Mouse (Mus musculus): ENCODE measurements around the gene Enpep.
A peak's percentile ranks its signal among the peaks of the same experiment; 100 is the strongest.

Gene Enpep

GRCm38 (mm10) chr3:129312511-129312910 is 20.0 kb downstream of the Enpep start:
- DNase-seq (ENCODE audit: low spot score) = no peak

DNA sequence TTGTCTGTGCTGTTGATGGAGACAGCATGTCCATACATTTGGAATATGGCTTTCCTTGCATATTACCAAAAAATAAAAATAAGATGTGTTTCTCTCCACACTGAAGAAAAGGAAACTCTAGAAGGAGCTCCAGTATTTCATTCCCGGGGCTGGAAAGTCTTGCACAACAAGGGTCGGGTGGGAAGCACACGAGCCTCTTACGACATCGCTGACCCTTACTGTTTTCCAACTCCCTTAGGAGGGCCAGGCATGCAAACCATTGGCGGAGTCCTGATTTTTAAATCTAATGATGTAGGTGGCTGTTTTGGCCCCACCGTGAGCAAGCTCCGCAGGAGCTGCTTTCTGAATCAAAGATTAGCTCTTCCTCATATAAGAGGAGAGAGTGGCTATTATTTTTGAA is 20.6 kb downstream of the Enpep start:
- DNase-seq (ENCODE audit: low spot score) = no peak

- DNase-seq (ENCODE audit: low spot score) = no peak
Measured at GRCm38 (mm10) chr3:129309926-129310325, 22.6 kb downstream of the Enpep start.

GRCm38 (mm10) chr3:129308876-129309275 is 23.6 kb downstream of the Enpep start:
- DNase-seq (ENCODE audit: low spot score) = no peak

GRCm38 (mm10) chr3:129308102-129308752 is 24.3 kb downstream of the Enpep start:
- DNase-seq (ENCODE audit: low spot score) = peak; percentile 57

DNA sequence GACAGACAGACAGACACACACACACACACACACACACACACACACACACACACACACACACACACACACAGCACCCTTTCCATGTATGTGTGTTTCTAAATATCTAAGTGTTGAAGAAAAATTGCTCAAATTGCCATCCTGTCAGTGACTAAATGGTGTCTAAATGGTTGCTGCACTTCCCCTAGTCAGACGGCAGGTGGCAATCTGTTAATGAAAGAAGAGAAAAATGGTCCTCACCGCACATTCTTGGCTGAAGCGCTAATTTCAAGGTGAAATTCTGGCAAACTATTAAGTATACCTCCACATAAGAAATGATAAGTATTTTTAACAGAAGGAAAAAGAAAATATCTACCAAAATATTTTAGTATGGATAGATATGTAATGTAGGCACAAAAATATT is 28.6 kb downstream of the Enpep start:
- DNase-seq (ENCODE audit: low spot score) = no peak

DNA sequence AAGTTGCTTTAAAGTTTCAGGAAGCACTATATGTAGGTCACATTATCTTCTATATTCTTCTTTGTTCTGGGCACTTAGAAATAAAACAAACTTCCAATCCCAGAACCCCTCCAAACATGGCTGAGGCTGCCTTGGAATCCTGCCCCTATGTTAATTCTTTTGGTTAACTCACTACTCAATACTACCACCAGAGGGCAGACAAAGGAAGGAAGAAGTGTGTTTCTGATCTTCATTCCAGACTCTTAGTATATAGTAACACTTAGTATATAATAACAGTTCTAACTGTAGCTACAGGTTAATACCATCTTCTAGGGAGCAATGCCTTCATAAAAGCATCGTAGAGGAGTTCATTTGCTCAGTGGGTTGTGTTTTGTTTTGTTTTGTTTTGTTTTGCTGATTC is 32.6 kb downstream of the Enpep start:
- no peak for DNase-seq (ENCODE audit: low spot score)

DNA sequence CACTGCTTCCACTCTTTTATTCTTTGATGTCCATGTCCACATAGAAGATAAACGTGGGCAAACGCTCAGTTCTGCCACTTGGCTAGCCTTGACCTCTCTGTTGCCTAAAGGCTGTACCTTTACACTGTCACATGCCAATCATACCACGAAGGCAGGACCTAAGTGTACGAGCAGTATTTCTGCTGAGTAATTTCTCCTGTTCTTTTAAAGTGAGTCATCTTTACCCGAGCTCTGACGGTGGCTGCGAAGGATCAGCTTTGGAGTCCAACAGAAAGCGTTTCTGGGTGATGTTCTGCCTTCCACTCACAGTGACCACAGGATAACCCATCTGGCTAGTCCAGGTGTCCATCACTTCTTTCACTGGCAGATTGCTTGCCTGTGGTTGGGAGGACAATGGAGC is 33.9 kb downstream of the Enpep start:
- no peak for DNase-seq (ENCODE audit: low spot score)

DNA sequence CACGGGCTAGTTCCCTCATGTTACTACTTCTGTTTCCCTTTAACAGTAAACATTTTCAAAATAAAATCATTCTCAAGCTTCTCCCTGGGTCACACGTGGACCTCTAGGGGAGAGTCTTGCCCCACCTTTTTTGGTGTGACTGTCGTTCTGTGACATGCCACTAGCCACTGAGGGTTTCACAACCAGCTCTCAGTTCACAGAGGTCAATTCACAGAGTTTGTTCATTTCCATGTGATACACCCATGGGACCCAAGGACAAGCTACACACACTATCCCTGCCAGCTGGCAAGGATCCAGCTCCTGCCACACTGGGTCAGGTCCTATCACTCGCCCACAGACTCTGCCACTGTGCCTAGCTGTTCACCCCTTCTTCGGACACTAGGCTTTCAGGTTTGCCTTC is 35.5 kb downstream of the Enpep start:
- no peak for DNase-seq (ENCODE audit: low spot score)

DNA sequence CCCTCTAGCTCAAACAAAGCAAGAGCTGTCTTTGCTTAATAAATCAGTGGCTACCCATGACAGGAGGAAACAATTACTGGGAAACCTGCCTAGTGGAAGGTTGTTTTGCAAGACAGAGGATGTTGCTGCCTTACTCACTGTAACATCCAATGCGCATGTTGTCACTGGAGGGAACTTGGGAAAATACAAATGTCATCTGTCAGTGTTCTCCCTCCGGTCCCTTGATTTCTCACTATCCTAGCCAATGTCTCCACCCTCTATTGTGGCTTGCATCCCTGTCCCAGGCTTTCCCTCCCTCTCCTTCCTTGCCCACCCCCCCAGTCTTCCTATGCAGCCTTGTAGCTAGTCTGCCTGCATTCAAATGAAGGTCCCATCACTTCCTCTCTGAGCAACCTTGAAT is 36.6 kb downstream of the Enpep start:
- DNase-seq (ENCODE audit: low spot score) = no peak

DNA sequence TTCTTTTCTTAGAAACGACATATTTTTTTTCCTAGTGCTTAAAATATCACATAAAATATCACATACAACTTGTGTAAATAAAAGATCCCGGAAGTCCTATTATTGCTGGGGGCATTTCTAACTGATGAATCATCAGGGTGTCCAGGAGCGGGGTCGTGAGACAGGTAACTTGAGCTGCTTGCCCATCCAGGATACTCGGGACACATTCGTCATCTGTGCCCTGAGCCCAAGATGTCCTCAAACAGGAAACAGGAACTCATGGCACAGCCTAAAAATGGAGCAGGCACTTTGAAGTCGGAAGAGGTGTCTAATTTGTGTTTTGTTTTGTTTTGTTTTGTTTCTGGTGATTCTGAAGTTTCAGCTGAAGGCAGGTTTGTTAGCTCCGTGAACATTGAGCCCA is 43.0 kb downstream of the Enpep start:
- no peak for DNase-seq (ENCODE audit: low spot score)

DNA sequence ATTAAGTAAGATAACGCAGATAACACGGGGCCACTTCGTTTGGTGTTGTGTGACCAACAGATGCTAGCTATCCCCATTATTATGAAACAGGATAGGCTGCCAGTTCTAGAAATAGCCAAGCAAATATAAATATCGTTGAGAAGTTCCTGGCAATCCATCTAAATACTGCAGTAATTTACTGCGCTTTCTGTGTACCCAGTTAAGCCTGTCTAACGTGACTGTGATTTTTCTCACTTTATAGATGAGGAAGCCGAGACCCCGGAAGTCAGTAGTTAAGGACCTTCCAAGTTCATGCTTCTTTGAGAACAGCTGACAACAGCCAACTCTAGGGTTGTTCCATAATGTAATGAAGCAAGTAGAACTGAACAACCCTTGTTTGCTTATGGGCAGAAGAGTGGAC is 45.4 kb downstream of the Enpep start:
- no peak for DNase-seq (ENCODE audit: low spot score)

DNA sequence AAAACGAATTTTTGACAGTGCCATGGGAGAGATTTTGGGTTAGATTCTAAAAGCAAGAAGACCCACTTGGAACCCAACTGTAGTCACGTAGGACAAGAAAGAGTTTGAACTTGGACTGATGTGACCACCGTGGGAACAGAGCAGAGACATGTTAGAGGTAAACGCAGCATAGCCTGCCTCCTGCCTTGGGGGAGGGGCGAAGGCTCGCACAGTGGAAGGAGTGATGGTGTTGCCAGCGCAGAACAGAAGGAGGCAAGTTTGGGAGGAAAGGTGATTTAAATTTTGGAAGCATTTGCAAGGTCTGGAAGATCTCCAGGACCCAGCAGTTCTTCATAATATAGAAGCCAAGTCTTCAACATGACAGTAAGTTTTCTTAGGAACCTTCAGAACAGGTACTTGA is 46.1 kb downstream of the Enpep start:
- DNase-seq (ENCODE audit: low spot score) = no peak

- no peak for DNase-seq (ENCODE audit: low spot score)
Measured at GRCm38 (mm10) chr3:129284326-129284725, 48.2 kb downstream of the Enpep start.

DNA sequence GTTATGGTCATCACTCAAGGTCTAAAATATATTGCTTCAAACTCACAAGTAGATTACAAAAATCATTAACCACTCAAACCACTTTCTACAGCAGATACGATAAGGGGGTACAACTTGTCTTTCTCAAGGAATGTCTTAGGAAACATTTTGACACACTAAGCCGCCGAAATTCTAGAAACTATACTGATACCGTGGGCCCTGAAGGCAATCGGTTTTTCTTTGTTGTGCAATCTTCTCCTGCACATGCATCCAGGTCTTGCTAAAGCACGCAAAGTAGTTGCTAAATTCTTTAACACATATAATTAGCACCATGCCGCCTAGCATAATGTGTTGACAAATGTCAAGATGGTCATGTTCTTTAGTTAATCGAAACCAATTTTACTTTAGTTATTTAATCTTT is 53.1 kb downstream of the Enpep start:
- no peak for DNase-seq (ENCODE audit: low spot score)

DNA sequence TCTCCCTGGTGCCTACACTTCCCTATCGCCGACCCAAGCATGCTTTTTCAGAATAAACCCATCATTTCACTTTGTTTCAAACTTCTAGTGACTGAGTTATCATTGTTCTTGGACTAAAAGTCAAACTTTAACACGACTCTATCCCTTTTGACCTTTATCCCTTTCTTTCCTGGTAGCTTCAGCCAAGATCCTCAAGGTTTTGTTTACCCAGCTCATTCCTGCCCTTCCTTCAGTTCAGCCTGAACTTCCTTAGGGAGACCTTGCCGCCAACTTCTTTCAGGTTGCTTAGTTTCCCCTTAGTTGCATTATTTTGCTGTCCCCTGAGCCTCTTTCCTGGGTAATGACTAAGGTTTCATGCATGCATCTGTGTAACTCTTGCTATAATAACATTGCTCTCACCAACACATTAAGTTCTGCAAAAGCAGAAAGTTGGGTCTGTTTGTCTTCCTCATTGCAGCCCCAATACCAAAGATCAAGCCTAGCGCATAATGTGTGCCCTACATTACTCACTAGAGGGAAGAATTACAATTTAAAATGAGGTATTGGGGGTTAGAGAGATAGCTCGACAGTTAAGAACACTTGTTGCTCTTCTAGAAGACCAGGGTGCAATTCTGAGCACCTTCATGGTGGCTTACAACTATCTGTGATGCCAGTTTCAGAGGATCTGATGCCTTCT is 59.2 kb downstream of the Enpep start:
- DNase-seq (ENCODE audit: low spot score) = no peak

- DNase-seq (ENCODE audit: low spot score) = no peak
Measured at GRCm38 (mm10) chr3:129270044-129270443, 62.5 kb downstream of the Enpep start.

DNA sequence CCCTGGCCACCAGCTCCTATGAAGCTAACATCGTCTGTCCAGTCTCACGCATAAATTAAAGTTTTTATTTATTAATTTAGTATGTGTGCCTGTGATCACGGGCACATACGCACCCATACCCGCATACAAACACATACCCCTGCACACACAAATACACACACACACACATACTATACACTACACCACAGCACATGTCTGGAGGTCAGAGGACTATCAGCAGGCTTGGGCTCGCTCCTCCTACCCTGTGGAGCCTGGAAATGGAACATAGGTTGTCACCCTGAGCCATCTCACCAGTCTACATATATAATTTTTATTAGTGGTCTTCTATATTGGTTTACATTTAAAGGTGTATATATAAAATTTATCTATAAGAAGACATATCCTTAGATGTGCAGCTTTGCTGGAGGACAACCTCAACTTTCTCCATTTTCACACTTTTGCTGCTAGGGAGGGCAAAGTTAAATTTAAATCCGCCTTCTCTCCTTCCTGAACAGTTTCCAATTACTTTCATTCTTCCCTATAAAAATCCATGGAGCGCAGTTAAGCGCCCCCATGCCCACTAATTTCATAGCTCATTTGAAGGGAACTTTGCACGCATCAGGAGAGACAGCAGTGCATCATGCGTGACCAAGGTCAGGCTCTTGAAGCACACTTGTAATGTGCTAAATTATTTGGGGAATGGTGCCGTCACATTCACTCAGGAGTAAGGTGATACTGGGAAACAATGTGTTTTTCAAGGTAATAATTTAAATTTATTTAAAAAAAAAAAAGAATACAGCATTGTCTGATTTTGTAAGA is 63.4 kb downstream of the Enpep start:
- no peak for DNase-seq (ENCODE audit: low spot score)

- DNase-seq (ENCODE audit: low spot score) = no peak
Measured at GRCm38 (mm10) chr3:129258497-129258896, 74.0 kb downstream of the Enpep start.

DNA sequence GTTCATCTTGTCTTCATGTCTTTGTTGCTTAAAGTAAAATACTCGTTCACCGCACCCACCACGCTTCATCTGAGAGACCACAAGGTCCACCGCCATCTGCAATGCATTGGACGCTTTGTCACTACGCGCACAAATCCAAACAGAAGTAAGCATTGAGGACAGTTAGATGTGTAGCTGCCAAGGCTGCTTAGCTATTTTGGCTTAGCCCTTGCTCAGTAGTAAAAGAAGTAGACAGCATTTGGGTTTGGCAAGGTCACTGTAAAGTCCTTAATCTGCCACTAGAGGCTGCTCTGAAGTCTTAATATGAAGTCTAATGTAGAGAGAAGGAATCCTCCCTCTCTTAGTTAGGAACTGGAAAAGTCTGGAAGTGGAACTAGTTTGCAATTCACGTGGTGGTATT is 75.8 kb downstream of the Enpep start:
- no peak for DNase-seq (ENCODE audit: low spot score)

GRCm38 (mm10) chr3:129256283-129256682 is 76.2 kb downstream of the Enpep start:
- DNase-seq (ENCODE audit: low spot score) = no peak

DNA sequence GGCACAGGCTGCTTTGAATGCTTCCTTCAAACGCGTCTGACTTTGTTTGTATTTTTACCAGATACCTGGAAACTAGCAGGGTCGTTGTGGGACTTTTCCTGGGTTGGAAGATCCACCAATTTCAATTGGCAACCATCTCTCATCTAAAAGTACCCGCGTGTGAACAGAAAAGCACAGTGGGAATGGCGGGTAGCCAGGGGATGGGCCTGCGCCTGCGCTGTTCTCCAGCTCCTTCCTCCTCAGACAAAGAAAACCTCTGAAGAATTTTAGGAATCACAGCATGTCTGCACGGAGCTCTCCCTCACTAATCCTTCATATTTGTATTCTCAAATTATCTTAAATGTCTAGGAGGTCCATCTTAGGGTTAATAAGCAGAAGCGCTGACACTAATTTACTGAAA is 78.3 kb downstream of the Enpep start:
- DNase-seq (ENCODE audit: low spot score) = no peak

DNA sequence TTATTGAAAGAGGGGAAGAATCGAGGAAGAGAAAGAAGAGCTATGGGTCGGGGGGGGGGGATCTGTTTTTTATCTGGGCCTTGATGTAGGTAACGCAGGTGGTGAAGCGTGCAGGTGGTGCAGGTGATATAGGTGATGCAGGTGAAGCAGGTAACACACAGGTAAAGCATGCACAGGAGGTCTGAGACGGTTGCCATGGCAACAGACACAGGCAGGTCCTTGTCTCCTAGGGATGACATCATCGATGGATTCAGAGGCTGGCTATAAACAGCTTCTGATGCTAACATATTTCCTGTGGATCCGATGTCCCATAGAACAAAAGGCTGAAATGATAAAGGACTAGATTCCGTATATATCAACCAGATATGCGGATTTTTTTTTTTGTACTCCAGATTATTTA is 81.5 kb downstream of the Enpep start:
- no peak for DNase-seq (ENCODE audit: low spot score)
